Comparison of ENCODE assay signal across 8 mouse cellular contexts in genomic region chr8:126297284-126297845, GRCm38 (mm10). TPM values are rescaled to one million over a fixed set of nuclear protein-coding genes. Genes with fewer than 3 reads are reported as not detected.
A peak's percentile ranks its signal among the peaks of the same experiment; 100 is the strongest.
DNase-seq lines count a peak whose midpoint lies in the region; ATAC-seq lines count a peak whose summit lies in the region.

No protein-coding gene starts in this region.

- H3K4me2 ChIP-seq in embryonic facial prominence, embryonic 11.5 days (ENCODE audit: low read depth, low read length), result no peak overlapping the region

- no peaks in the 10 kb centered on the region for H3K36me3 ChIP-seq in embryonic facial prominence, embryonic 11.5 days (replicated peaks; ENCODE audit: control insufficient read depth, insufficient read depth, low read depth, low read length)
- no peaks in the 10 kb centered on the region for H3K36me3 ChIP-seq in midbrain, embryonic 10.5 days

- no peak overlapping the region for H3K9ac ChIP-seq in embryonic facial prominence, embryonic 11.5 days (replicated peaks; ENCODE audit: low read length)

- H3K27me3 ChIP-seq in embryonic facial prominence, embryonic 11.5 days (ENCODE audit: control insufficient read depth, insufficient read depth, low read length), result peaks cover 17% of the 10 kb centered on the region
- H3K27me3 ChIP-seq in midbrain, embryonic 10.5 days (ENCODE audit: low read depth, poor library complexity, severe bottlenecking), result peaks cover 46% of the 10 kb centered on the region

- H3K4me3 ChIP-seq in embryonic facial prominence, embryonic 11.5 days (ENCODE audit: low read depth, low read length), result no peak overlapping the region
- no peak overlapping the region for H3K4me3 ChIP-seq in midbrain, embryonic 10.5 days

- no peaks in the 10 kb centered on the region for H3K4me1 ChIP-seq in embryonic facial prominence, embryonic 11.5 days (ENCODE audit: control insufficient read depth, insufficient read depth, low read length)
- peaks cover 15% of the 10 kb centered on the region for H3K4me1 ChIP-seq in midbrain, embryonic 10.5 days

- no peak; the same call in 1 of the 2 replicates for ATAC-seq in embryonic facial prominence, embryonic 11.5 days (replicated peaks; ENCODE audit: insufficient number of reproducible peaks, low FRiP score, low TSS enrichment, low read depth)

- peak; percentile 16 for DNase-seq in gastrocnemius, postnatal 10 days
- DNase-seq in gastrocnemius, postnatal 36 days, result no peak
- peak; percentile 48 for DNase-seq in A20 (ENCODE audit: low read depth, low spot score)
- DNase-seq in adrenal gland, postnatal 36 days, result peak; percentile 55 to 70
- peak; percentile 76 for DNase-seq in embryonic facial prominence, embryonic 11.5 days (ENCODE audit: low spot score)
- peak; percentile 66 for DNase-seq in kidney, postnatal 14 days
- peak; percentile 41 for DNase-seq in midbrain, embryonic 10.5 days (ENCODE audit: low spot score)
- DNase-seq in testis, postnatal 14 days (ENCODE audit: low spot score), result peak; percentile 24

- H3K27ac ChIP-seq in embryonic facial prominence, embryonic 11.5 days (replicated peaks; ENCODE audit: low read depth, low read length), result no peak overlapping the region
- no peak overlapping the region for H3K27ac ChIP-seq in midbrain, embryonic 10.5 days (replicated peaks)

- intact Hi-C loops in gastrocnemius, postnatal 36 days (cut with DNase I), result loop anchor here (10.0 kb wide), 1 partner anchor 677 kb away; the partner anchor contains the start of gene Rbm34

- 26% methylated on average over 1 of the region's 1 CpGs for WGBS in embryonic facial prominence, embryonic 11.5 days
- 35% methylated on average over 1 of the region's 1 CpGs for WGBS in midbrain, embryonic 10.5 days

- H3K9me3 ChIP-seq in embryonic facial prominence, embryonic 11.5 days (replicated peaks; ENCODE audit: control insufficient read depth, low read length), result no peaks in the 10 kb centered on the region
- no peaks in the 10 kb centered on the region for H3K9me3 ChIP-seq in midbrain, embryonic 10.5 days (replicated peaks)

RNA-seq across cellular contexts. Expression of gene Slc35f3, which starts 1.0 kb away (rescaled TPM):
- total RNA-seq in gastrocnemius, postnatal 10 days (2021), result under 1 TPM; 0.25 to 0.35 TPM
- total RNA-seq in gastrocnemius, postnatal 36 days (2021), result not detected
- 1 to 10 TPM in 1 of 2 experiments, under 1 TPM in 1; 0.20 to 2.8 TPM for total RNA-seq in adrenal gland, postnatal 36 days (2021)
- polyA plus RNA-seq in embryonic facial prominence, embryonic 11.5 days (2014; fragmentation: Nextera tagmentation; extraction: Ambion mirVana), result 0.14 TPM in 2 replicates
- 0.11 and 0.15 TPM in 2 replicates for polyA plus RNA-seq in midbrain, embryonic 10.5 days (2016; fragmentation: Nextera tagmentation; extraction: Ambion mirVana)

Comparison
In these comparisons a context has a peak if more than half of its experiments do, and no peak if none do; other contexts are left out.
1. DNase-seq: peak in gastrocnemius, postnatal 10 days (single experiment), A20 (single experiment), adrenal gland, postnatal 36 days (2 of 2), embryonic facial prominence, embryonic 11.5 days (single experiment), kidney, postnatal 14 days (single experiment), midbrain, embryonic 10.5 days (single experiment) and testis, postnatal 14 days (single experiment); none in gastrocnemius, postnatal 36 days (0 of 2).